Mouse (Mus musculus): ENCODE measurements at regions not wholly inside any gene's neighbourhood (a gene's known extent, or its start where the extent isn't known, plus 50 kb on each side); places are given as distances from the start of the nearest gene placed in this dataset.

- no peak for DNase-seq
Observed at GRCm38 (mm10) chr1:190067181-190067580, 103.3 kb downstream of the Prox1 start.

- DNase-seq, result no peak
Observed at GRCm38 (mm10) chr1:190066426-190066825, 104.1 kb downstream of the Prox1 start.

DNA sequence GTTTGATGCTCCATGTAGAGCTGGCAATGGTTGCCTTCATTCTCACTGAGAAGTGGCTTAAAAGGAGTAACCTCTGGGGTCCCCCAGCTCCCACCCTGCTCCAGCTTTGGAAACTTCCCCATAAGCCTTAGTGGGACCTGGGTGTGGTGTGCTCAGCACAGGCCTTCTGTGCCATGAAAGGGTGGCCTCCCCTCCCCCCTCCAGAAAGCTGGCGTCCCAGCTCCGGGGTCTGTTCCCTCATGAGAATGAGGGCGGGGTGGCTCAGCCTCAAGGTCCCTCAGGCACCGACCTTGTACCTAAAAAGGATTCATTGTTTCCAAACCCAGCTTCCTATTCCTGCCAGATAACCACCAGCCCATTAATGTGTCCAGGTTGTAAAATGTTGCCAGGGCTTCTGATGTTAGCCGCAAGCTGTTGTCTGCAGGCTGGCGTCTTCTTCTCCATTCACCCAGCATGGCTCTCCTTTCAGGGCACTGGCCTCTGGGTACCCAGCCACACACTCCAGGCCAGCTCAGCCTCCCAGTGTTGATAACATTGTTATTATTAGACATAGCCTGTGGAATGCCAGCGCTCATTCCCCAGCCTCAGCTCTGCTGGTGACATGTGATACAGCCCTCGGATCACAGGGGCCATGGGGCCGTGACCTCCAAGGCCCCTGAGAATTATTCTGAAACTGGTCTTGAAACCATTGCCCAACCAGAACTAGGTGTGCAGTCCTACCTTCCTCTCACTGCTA is 108.8 kb downstream of the Prox1 start:
- peak; percentile 54 for DNase-seq

- no peak for DNase-seq
Observed at GRCm38 (mm10) chr1:190059025-190059424, 111.5 kb downstream of the Prox1 start.

GRCm38 (mm10) chr1:190056931-190057330 is 113.6 kb downstream of the Prox1 start:
- no peak for DNase-seq

- no peak for DNase-seq
Observed at GRCm38 (mm10) chr1:190051903-190052302, 118.6 kb downstream of the Prox1 start.

DNA sequence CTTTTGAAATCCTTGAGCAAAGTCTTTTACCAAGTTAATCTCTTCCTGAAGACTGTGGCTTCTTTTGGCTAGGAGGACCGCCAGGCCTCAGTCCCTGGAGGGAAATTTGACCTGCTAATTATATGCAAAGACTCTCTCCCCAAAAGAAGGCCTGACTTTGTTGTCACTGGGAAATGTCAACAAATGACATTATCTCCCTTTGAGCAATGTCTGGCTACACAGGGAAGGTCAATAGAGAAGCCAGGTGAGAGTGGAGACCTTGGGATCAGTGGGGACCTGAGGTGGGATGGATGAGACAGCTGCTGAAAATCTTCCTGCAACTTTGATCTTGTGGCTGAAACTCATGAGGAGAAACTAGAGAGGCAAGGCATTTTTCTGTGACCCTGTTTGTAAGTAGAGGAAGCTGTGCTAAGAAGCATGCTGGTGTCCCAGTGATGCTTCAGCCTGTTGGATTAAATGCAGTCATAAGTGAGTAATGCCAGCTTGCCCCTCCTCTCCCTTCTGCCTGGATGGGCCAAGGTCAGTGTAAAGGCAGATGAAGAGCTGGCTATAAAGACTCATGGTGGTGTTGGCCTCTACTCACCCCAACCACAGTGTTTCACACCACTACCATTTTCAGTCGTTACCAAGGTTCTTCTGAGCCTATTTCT is 121.9 kb downstream of the Prox1 start:
- no peak for DNase-seq

DNA sequence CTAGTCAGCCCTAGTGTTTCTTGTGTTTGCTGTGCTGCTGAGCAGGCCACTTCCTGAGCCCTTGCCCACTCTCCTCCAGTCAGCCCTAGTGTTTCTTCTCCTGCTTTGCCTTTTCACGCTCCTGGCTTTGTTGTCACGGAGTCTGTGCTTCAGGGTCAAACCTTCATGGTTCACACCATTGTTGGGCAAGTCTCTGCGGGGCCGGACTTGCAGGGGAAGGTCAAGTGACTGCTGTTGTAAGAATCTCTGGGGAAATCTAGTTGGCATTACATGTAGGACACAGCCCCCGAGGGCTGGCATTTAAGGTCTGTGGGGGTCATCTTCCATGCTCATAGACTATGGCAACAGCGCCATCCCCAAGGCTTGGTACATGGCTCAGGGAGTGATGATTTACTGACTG is 123.3 kb downstream of the Prox1 start:
- DNase-seq, result no peak

GRCm38 (mm10) chr1:190045797-190046196 is 123.6 kb upstream of the Smyd2 start:
- DNase-seq, result peak; percentile 56

DNA sequence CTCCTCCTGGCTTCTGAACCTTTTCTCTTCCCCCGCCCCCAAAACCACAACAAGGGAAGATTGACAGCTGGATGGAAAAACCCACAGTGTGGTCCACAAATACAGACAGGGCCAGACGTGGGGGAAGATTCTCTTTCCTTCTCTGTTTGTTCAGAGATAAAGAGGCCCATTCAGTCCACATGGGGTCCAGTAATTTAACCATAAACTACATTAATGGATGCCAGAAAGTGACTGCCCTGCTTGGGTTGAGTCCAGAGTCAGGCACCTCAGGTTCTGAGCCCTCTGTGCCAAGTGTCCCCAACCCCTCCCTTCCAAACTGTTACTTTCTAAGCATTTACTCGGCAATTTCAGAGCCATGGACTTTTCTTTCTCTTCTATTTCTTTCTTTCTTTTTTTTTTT is 121.9 kb upstream of the Smyd2 start:
- DNase-seq, result no peak

GRCm38 (mm10) chr1:190043156-190043555 is 121.0 kb upstream of the Smyd2 start:
- no peak for DNase-seq

DNA sequence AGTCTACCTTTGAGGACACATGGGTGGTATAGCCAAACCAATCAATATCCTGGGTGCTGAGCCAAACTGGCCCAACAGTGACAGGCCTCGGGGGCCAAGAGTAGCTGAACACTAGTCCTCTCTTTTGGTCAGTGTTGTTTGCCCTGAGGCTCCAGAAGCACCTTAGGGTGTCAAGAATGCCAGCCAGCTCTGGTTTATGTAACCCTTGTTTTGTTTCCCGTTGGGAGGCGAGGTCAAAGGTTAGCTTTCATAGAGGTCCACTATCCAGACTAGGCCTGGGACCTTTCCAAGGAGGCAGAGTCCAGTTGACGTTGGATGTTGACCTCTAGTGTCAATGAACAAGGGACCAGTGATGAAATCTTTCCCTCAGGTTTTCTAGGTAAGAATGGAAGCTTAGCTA is 120.0 kb upstream of the Smyd2 start:
- no peak for DNase-seq

- no peak for DNase-seq
Observed at GRCm38 (mm10) chr1:190041096-190041706, 119.0 kb upstream of the Smyd2 start.

DNA sequence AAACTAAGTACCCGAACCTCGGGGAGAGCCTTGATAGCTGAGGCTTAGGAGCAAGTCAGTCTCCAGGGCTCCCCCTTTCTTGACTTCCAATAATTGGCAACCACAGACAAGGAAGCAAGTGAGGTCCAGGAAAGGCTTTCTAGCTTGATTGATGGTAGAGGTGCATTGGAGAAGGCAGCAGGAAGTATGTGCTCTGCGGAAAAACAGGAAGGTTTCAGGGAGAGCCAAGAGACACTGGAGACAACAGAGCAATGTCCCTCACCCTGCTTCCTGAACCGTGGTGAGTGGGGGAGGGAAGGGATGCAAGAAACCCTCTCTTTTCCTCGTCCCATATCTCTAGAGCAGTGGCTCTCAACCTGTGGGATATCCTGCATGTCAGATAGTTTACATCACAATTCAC is 115.9 kb upstream of the Smyd2 start:
- DNase-seq, result no peak

GRCm38 (mm10) chr1:190036726-190037125 is 114.6 kb upstream of the Smyd2 start:
- DNase-seq, result no peak

GRCm38 (mm10) chr1:190035935-190036334 is 113.8 kb upstream of the Smyd2 start:
- no peak for DNase-seq

GRCm38 (mm10) chr1:190034091-190034490 is 111.9 kb upstream of the Smyd2 start:
- DNase-seq, result no peak

GRCm38 (mm10) chr1:190027536-190027935 is 105.4 kb upstream of the Smyd2 start:
- DNase-seq, result no peak

GRCm38 (mm10) chr1:190009466-190009865 is 87.3 kb upstream of the Smyd2 start:
- DNase-seq, result no peak

DNA sequence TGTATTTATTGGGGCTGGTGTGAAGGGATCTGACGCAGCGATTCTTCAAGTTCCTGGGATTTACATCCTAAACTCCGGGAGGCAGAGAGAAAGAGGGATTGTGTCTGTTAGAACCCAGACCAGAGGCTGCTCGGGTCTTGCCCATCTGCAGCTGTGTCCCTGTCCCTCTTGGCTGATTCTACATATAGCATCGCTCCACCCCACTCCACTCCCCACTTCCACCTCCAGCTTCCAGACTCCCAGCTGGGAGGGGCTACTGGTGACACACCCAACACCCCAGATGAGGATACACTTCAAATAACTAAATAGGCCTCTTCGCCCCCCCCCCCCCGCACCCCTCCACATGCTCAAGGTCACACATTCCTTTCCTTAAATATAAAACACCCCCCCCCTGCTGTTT is 85.1 kb upstream of the Smyd2 start:
- DNase-seq, result no peak

GRCm38 (mm10) chr1:190001084-190001483 is 78.9 kb upstream of the Smyd2 start:
- no peak for DNase-seq

DNA sequence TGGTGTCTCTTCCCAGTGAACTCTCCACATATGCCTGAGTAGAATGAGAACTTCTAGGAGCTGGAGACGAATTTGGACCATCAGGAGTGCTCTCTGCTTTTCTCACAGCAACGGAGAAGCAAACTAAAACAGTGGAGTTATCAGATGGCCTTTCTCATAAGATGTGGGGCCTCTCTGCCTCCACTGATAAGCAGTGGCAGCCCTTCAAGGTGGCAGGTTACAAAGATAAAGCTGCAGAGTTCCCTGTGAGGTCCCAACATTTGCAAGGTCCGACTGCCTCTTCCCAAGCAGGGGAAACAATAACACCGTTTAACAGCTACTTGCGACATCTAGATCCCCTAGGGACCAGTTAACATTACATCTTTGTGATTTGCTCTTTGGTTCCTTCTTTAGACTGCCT is 71.5 kb upstream of the Smyd2 start:
- DNase-seq, result no peak

- peak; percentile 11 for DNase-seq
Observed at GRCm38 (mm10) chr1:189993221-189993620, 71.1 kb upstream of the Smyd2 start.

GRCm38 (mm10) chr1:189991089-189991488 is 68.9 kb upstream of the Smyd2 start:
- no peak for DNase-seq

All from heart, postnatal 4 days (tissue).